Comparison of ENCODE assay signal across 8 mouse cellular contexts in genomic region chr14:60176469-60176890, GRCm38 (mm10). TPM values are rescaled to one million over a fixed set of nuclear protein-coding genes. Genes with fewer than 3 reads are reported as not detected.
DNase-seq lines count a peak whose midpoint lies in the region; ATAC-seq lines count a peak whose summit lies in the region.

No protein-coding gene starts in this region.

- peak overlapping the region; percentile 83 for H3K27ac ChIP-seq in heart, embryonic 13.5 days (replicated peaks)
- H3K27ac ChIP-seq in hindbrain, embryonic 13.5 days, result peak overlapping the region; percentile 94
- no peak overlapping the region for H3K27ac ChIP-seq in midbrain, embryonic 11.5 days (ENCODE audit: low read depth, low read length)

- H3K36me3 ChIP-seq in heart, embryonic 13.5 days, result peaks cover 6% of the 10 kb centered on the region
- H3K36me3 ChIP-seq in hindbrain, embryonic 13.5 days, result peaks cover 6% of the 10 kb centered on the region; the same call in 1 of the 2 replicates
- no peaks in the 10 kb centered on the region for H3K36me3 ChIP-seq in midbrain, embryonic 11.5 days (ENCODE audit: control insufficient read depth, insufficient read depth, low read length)

- peak overlapping the region; percentile 85 for H3K4me3 ChIP-seq in heart, embryonic 13.5 days
- H3K4me3 ChIP-seq in hindbrain, embryonic 13.5 days, result peak overlapping the region; percentile 77
- peak overlapping the region; percentile 71 for H3K4me3 ChIP-seq in midbrain, embryonic 11.5 days (ENCODE audit: low read depth, low read length)

- peaks cover 64% of the 10 kb centered on the region for H3K4me1 ChIP-seq in heart, embryonic 13.5 days
- peaks cover 44% of the 10 kb centered on the region for H3K4me1 ChIP-seq in hindbrain, embryonic 13.5 days (replicated peaks)
- H3K4me1 ChIP-seq in midbrain, embryonic 11.5 days (ENCODE audit: control insufficient read depth, insufficient read depth, low read length), result peaks cover 7% of the 10 kb centered on the region; the same call in 1 of the 2 replicates

- H3K27me3 ChIP-seq in heart, embryonic 13.5 days (replicated peaks), result peaks cover 26% of the 10 kb centered on the region
- H3K27me3 ChIP-seq in hindbrain, embryonic 13.5 days, result peaks cover 36% of the 10 kb centered on the region
- peaks cover 23% of the 10 kb centered on the region for H3K27me3 ChIP-seq in midbrain, embryonic 11.5 days (ENCODE audit: control insufficient read depth, insufficient read depth, low read length)

- peak overlapping the region; percentile 93 for H3K9ac ChIP-seq in heart, embryonic 13.5 days
- H3K9ac ChIP-seq in hindbrain, embryonic 13.5 days, result peak overlapping the region; percentile 94
- H3K9ac ChIP-seq in midbrain, embryonic 11.5 days (ENCODE audit: low read length), result peak overlapping the region; percentile 78; the same call in 1 of the 2 replicates

- no peaks in the 10 kb centered on the region for H3K9me3 ChIP-seq in heart, embryonic 13.5 days
- H3K9me3 ChIP-seq in hindbrain, embryonic 13.5 days, result no peaks in the 10 kb centered on the region
- no peaks in the 10 kb centered on the region for H3K9me3 ChIP-seq in midbrain, embryonic 11.5 days (ENCODE audit: control insufficient read depth, low read length)

- no peak for ATAC-seq in heart, embryonic 13.5 days (ENCODE audit: extremely low read depth, insufficient number of reproducible peaks, low FRiP score, low TSS enrichment)
- peak; percentile 43 for ATAC-seq in common myeloid progenitor, adult 5-6 weeks (replicated peaks; ENCODE audit: low read depth, poor library complexity, severe bottlenecking)
- ATAC-seq in hindbrain, embryonic 13.5 days (ENCODE audit: low FRiP score), result no peak
- ATAC-seq in midbrain, embryonic 11.5 days (ENCODE audit: low FRiP score), result no peak; the same call in 1 of the 2 replicates
- no peak for ATAC-seq in inflammation-experienced regulatory T-cells, adult 6 months

- DNase-seq in heart, postnatal 10 days, result no peak
- DNase-seq in midbrain, embryonic 11.5 days (ENCODE audit: low spot score, missing footprints), result no peak
- no peak for DNase-seq in left cerebral cortex, postnatal 4 days
- no peak for DNase-seq in frontal cortex, postnatal 10 days (ENCODE audit: low spot score in 2 of 2)

- 26% methylated on average over 9 of the region's 9 CpGs for WGBS in heart, embryonic 13.5 days
- 29% methylated on average over 9 of the region's 9 CpGs for WGBS in hindbrain, embryonic 13.5 days
- 27% methylated on average over 9 of the region's 9 CpGs for WGBS in midbrain, embryonic 11.5 days

- peak overlapping the region; percentile 90 for H3K4me2 ChIP-seq in heart, embryonic 13.5 days
- H3K4me2 ChIP-seq in hindbrain, embryonic 13.5 days, result peak overlapping the region; percentile 87
- H3K4me2 ChIP-seq in midbrain, embryonic 11.5 days, result peak overlapping the region; percentile 98

- intact Hi-C loops in heart, postnatal 10 days (cut with DNase I), result loop anchor here (10.0 kb wide), 1 partner anchor 572 kb away; no protein-coding TSS in a partner anchor
- intact Hi-C loops in left cerebral cortex, postnatal 4 days (cut with DNase I), result loop anchor here (10.0 kb wide), 1 partner anchor 92 kb away; no protein-coding TSS in a partner anchor

RNA-seq across cellular contexts. Expression of gene Atp8a2, which starts 20.5 kb away (rescaled TPM):
- polyA plus RNA-seq in heart, embryonic 13.5 days (2015; fragmentation: Nextera tagmentation; extraction: Ambion mirVana), result 6.7 and 7.0 TPM in 2 replicates
- 1 to 10 TPM; 4.0 to 5.8 TPM for total RNA-seq in heart, postnatal 10 days (2021)
- total RNA-seq in common myeloid progenitor, adult 5-6 weeks (2017), result 1.0 and 2.4 TPM in 2 replicates
- 33.6 and 34.8 TPM in 2 replicates for polyA plus RNA-seq in hindbrain, embryonic 13.5 days (2015; fragmentation: Nextera tagmentation; extraction: Ambion mirVana)
- polyA plus RNA-seq in midbrain, embryonic 11.5 days (2014; fragmentation: Nextera tagmentation; extraction: Ambion mirVana), result 7.4 and 8.3 TPM in 2 replicates
- 10 to 100 TPM; 95.4 to 98.7 TPM for total RNA-seq in left cerebral cortex, postnatal 4 days (2021)
- polyA plus RNA-seq in inflammation-experienced regulatory T-cells, adult 6 months (2017; shearing (Covaris generic)), result 1 to 10 TPM in 2 of 3 experiments, under 1 TPM in 1; 0.57 to 2.9 (median 1.1) TPM
